Mouse (Mus musculus) embryonic fibroblast, embryonic 13.5 days (primary cell): ENCODE data around the gene Abcc2.

Experiments used
- CTCF ChIP-seq: IDR thresholded peaks from 2 replicates; pipeline ENCODE4 v1.5.1; 2011; ENCODE audit warnings: mild to moderate bottlenecking, control low read depth, low read length, moderate library complexity, borderline replicate concordance; ENCODE audit not compliant: insufficient read depth
- POLR2A ChIP-seq: IDR thresholded peaks from 2 replicates; pipeline ENCODE4 v1.6.1; 2011; ENCODE audit warnings: low read depth, mild to moderate bottlenecking, control low read depth, low read length, moderate library complexity

DNA sequence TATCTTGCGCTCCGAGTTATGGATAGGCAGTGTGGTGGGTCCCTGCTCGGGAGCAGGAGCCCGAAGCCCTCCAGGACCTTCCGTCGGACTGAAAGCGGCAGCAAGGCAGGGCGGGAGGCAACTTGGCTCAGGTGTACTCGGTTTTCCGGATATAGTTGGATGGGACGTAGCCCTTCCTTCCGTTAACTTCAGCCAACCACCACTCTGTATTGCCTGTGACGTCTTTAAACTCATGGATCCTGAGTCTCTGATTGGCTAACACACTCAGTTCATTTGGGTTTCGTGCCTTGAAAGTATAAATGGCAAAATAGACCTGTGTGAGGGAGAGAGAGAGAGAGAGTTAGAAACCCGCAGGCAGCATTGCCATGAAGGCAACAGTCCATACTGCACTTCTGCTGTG lies 66.0 kb downstream of the Abcc2 start:
- no peak for TF ChIP-seq CTCF
- TF ChIP-seq POLR2A, result no peak
